Mouse (Mus musculus) cortical plate, adult 2 months (tissue): ENCODE results near the gene Acad10. TPM values are rescaled to one million over a fixed set of nuclear protein-coding genes. Genes with fewer than 3 reads are reported as not detected.
A peak's percentile ranks its signal among the peaks of the same experiment; 100 is the strongest.
"Not testable (repeated sequence)": the region's sequence is repeated elsewhere in the genome, so short reads cannot be mapped to it uniquely, and the experiment has no call there.

ENCODE experiments used
- H3K27ac ChIP-seq: fragments of 200-500 bp; 2 replicates; pipeline ENCODE4 v1.5.1; 2012; ENCODE audit warnings: low read length, control low read depth, inconsistent platforms; ENCODE audit not compliant: insufficient read depth
- H3K4me1 ChIP-seq: fragments of 200-500 bp; 2 replicates; pipeline ENCODE4 v1.6.1; 2011; ENCODE audit warnings: low read length; ENCODE audit not compliant: control insufficient read depth, insufficient read depth
- H3K4me3 ChIP-seq: fragments of 200-500 bp; 2 replicates; pipeline ENCODE4 v1.5.1; 2011; ENCODE audit warnings: mild to moderate bottlenecking, low read length, control low read depth; ENCODE audit not compliant: insufficient read depth
- CTCF ChIP-seq: fragments of 200-500 bp; IDR thresholded peaks from 2 replicates; pipeline ENCODE4 v1.5.1; 2011; ENCODE audit warnings: mild to moderate bottlenecking, control low read depth, low read length; ENCODE audit not compliant: insufficient read depth; ENCODE audit errors: extremely low read depth
- POLR2A ChIP-seq: fragments of 200-500 bp; IDR thresholded peaks from 2 replicates; pipeline ENCODE4 v1.6.1; 2011; ENCODE audit warnings: mild to moderate bottlenecking, low read length, control low read depth; ENCODE audit not compliant: insufficient read depth; ENCODE audit errors: extremely low read depth
- polyA plus RNA-seq: library from polyadenylated mRNA; depleted of rRNA; stranded (reverse); fragments of >200 nt; gene quantifications from 2 replicates; pipeline ENCODE4 v1.2.3, GENCODE M21; 2012; rRNA removed

The Acad10 gene
- polyA plus RNA-seq, result 4.6 and 5.0 TPM in 2 replicates

DNA sequence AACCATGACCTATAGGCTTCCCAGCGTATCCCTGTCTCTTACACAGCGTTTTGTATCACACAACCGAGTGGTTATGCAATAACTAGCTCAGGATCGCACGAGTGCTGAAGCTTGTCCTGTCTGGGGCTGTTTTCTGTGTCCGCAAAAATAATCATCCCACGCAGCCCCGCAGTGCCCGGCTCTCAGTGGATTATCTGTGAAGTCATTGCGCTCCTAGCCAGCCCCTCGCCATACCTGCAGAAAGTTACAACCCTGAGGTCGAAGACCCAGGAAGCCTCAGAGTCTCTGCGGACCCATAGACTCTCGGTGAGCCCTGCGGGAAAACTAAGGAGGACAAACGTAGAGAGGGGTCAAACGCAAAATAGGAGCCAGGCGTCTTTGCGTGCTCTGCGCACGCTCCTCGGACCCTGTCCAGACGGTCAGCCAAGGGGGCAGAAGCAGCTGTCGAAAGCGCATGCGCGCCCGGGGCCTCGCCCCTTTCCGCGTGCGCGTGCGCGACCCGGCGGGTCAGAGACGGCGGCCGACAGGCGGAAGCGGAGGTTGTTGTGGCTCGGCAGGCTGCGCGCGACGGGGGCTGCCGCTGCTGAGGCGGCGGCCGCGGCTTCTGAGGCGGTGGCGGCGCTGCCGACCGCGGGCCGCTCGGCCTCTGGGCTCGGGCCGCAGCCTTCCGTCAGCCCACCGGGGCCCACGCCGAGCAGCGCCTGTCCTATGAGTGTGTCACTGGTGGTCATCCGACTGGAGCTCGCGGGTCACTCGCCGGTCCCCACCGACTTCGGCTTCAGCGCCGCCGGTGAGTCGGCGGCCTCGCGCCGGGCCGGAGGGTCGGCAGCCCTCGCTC, at the start of gene Acad10, which contains the start of gene Brap:
Acad10 (minus strand) TSS at position 456 of the 838 bp plus-strand sequence.
Brap (plus strand) TSS at position 505 of the 838 bp plus-strand sequence.
- H3K4me1 ChIP-seq, result peaks cover 6% of the 10 kb centered on the region; the same call in 1 of the 2 replicates
- peak within 1 kb of the TSS; percentile 63 for H3K27ac ChIP-seq
- TF ChIP-seq POLR2A (peak; percentile 88), CTCF (no peak)
- peak within 1 kb of the TSS; percentile 65 for H3K4me3 ChIP-seq

DNA sequence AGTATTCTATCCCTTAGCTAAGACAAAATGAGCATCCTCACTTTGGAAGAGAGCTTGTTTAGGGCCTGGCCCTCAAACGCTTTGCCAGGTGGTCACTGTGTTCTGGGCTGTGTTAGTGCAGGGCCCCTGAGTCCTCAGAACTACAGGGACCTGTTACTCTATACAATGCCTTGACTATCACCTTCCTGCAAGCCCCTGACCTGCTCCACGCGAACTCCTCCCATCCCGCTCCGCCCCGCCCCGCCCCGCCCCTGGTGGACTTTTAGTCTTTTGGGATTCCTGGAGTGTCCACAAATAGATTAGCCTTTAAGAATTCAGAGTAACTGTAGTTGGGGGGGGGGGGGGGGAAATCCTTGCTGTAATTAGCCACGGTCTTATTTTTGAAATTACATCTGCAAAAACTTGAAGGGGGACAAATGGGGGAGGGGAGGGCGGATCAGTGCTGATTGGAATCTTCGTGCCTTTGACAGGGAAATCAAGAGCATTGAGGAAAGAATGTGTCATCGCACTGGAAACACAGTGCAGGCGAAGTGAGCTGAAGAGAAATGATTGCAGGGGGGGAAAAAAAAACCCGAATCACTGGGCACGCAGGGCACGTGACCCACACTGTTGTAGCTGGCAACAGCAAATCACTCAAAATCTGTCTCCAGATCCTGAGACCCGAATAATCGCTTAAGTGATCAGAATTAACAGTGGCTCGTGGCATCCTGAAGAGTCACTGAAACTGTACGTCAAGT, 44.4 kb upstream of the Acad10 start:
- TF ChIP-seq CTCF (no peak), POLR2A (no peak)
- Histone ChIP-seq H3K4me3 (no peak overlapping the region), H3K27ac (no peak overlapping the region), H3K4me1 (peaks cover 8% of the 10 kb centered on the region; the same call in 1 of the 2 replicates)

DNA sequence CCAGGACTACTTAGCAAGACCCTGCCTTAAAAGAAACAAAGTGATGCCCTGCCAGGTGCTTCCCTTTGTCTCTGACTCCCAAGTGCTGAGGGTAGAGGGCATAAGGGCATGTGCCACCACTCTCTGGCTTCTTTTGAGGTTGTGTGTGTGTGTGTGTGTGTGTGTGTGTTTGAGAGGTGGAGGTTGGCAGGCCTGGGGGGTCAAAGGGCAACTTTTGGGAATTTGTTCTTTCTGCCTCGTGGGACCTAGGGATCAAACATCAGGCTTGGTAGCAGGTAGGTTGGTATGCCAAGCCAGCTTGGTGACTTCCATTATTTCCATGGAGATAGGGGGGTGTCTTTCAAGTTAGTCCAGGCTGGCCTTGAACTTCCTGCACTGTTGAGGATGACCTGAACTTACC, 43.0 kb upstream of the Acad10 start:
- Histone ChIP-seq H3K4me3 (no peak overlapping the region), H3K4me1 (peaks cover 8% of the 10 kb centered on the region; the same call in 1 of the 2 replicates)
- TF ChIP-seq CTCF (no peak), POLR2A (no peak)

DNA sequence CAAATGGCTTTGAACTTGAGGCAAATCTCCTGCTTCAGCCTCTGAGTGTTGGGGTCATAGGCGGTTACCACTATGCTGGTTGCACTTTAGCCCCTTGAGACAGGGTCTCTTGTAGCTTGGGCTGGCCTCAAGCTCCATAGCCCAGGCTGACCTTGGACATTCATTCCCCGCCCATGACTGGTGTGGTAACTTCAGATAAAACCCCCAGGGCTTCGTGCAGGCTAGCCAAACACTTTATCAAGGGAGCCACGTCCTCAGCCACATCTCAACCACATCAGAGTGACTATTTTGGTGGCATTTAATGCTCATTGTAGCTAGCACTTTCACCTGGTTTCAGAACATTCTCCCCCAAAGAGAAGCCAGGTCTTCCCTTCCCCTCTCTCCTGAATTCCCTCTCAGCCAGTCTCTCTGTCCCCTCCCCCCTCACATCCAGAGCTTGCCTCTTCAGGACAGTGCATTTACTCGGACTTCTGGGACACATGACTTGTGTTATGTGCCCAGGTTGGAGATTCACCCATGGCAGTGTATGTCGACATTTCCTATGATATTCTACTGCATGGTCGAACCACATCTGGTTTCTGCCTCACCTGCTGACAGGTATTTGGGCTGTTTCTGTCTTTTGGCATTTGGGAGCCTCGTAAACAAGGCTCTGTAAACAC, 40.9 kb upstream of the Acad10 start:
- TF ChIP-seq CTCF (no peak), POLR2A (no peak)
- H3K4me1 ChIP-seq, result peaks cover 8% of the 10 kb centered on the region; the same call in 1 of the 2 replicates
- H3K27ac ChIP-seq, result no peak overlapping the region
- no peak overlapping the region for H3K4me3 ChIP-seq

More for the DNA sequence above, 43.0 kb upstream of the Acad10 start:
- no peak overlapping the region for H3K27ac ChIP-seq

DNA sequence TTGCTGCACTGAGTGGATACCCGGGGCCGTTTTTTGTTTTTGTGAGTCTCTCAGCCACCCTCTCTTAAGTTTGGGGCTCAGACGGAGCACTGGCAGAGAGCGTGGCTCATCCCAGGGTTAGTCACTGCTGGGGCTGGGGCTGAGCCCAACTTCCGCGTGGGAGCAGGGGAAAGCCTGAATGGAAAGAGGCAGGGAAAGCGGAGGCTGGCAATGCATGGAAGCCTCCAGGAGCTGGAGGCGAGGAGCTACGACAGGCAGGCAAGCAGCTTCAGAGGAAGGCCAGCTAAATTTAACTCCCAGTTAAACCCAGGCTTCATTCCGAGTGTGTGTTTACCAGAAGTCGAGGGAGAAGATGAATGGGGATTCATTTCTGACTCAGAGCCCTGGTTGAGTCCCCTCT, 40.2 kb upstream of the Acad10 start:
- Histone ChIP-seq H3K27ac (no peak overlapping the region), H3K4me3 (no peak overlapping the region), H3K4me1 (peaks cover 8% of the 10 kb centered on the region; the same call in 1 of the 2 replicates)
- TF ChIP-seq POLR2A, result no peak
- no peak for TF ChIP-seq CTCF

DNA sequence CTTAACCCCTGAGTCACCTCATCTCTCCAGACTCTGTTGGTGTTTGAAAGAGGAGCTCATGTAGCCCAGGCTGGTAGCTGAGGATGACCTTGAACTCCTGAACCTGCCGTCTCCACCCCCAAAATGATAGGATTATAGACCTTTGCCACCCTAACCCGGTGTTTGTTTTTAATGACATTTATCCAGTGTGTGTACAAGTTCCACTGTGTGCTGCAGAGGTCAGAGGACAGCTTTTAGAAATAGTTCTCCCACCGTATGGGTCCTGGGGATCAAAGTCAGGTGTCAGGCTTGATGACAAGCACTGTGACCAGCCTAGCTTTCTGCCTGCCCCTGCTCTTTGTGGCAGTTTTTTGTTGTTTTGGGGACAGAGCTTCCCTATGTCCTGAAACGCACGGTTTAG, 39.6 kb upstream of the Acad10 start:
- no peak overlapping the region for H3K27ac ChIP-seq
- TF ChIP-seq POLR2A (no peak), CTCF (no peak)
- H3K4me3 ChIP-seq, result no peak overlapping the region
- H3K4me1 ChIP-seq, result peaks cover 8% of the 10 kb centered on the region; the same call in 1 of the 2 replicates

DNA sequence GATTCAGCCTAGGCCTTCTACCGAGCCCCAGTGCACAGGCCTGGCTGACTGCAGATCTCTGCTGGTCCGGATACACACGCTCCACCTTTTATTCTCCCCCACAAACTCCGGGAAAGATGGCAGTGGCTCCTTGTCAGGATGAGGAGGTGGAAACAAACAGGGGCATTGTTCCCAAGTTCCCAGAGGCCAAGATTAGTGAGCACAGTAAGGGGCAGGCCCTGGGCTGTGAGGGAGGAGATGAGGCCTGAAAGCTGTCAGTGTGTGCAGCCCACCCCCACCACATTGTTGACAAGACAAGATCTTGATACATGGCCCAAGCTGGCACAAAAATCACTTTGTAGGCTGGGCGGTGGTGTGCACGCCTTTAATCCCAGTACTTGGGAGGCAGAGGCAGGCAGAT, 36.4 kb upstream of the Acad10 start:
- Histone ChIP-seq H3K4me1 (peaks cover 8% of the 10 kb centered on the region; the same call in 1 of the 2 replicates), H3K27ac (no peak overlapping the region), H3K4me3 (no peak overlapping the region)
- TF ChIP-seq POLR2A (no peak), CTCF (no peak)

DNA sequence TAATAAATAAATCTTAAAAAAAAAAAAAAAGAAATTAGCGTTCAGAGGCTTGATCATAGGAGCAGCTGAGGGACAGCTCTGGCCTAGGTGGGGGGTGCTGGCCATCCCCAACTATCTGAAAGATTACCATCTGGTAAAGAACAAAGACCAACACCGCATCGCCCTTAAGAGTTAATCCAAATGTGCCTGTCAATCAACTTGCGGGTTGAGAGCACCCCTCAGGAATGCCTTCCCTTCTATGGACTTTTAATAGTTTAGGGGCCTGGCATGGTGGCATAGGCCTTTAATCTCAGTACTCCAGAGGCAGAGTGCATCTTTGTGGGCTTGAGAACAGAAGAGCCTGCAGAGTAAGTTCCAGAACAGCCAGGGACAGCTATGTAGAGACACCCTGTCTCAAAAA, 32.6 kb upstream of the Acad10 start:
- no peak overlapping the region for H3K27ac ChIP-seq
- TF ChIP-seq CTCF (no peak), POLR2A (no peak)
- no peaks in the 10 kb centered on the region for H3K4me1 ChIP-seq
- H3K4me3 ChIP-seq, result no peak overlapping the region

DNA sequence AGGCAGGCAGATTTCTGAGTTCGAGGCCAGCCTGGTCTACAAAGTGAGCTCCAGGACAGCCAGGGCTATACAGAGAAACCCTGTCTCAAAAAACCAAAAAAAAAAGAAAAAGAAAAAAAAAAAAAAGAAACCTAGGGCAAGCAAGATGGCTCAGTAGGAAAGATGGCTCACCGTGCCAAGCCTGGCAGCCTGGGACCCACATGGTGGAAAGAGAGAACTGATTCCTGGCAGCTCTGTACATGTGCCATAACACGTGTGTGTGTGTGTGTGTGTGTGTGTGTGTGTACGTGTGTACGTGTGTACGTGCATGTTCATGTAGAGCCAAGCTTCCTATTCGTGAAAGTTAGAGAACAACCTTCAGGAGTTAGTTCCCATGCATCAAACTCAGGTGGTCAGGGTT, 31.1 kb upstream of the Acad10 start:
- H3K27ac ChIP-seq, H3K4me3 ChIP-seq, H3K4me1 ChIP-seq: not testable (repeated sequence)
